Mouse (Mus musculus): ENCODE results near the gene Slc22a13. TPM values are rescaled to one million over a fixed set of nuclear protein-coding genes. Genes with fewer than 3 reads are reported as not detected.

Gene Slc22a13
- polyA plus RNA-seq (2016; fragmentation: Nextera tagmentation; extraction: Ambion mirVana): not detected in 2 replicates

DNA sequence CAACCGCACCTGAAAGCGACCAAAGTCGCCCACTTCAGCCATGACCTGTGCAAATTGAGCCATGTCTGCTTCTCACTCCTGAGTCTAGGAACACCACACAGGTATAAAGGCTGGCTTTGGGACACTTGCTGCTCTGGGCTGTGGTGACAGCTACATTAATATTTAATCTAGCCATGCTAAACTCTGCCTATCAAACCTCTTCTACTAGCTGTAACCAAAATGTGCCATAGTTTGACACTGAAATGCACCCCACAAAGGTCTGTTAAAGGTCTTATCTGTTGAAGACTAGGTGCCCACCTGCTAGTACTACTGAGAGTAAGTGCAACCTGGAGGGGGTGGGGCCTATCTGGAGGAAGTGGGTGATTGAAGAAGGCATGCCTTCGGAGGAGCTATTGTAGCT is at the start of gene Slc22a13:
Gene Slc22a13 (minus strand): TSS at position 101 of the 400 bp plus-strand sequence.
- no peaks in the 10 kb centered on the region for H3K4me1 ChIP-seq
- H3K27ac ChIP-seq (replicated peaks): no peak within 1 kb of the TSS
- no peaks in the 10 kb centered on the region for H3K36me3 ChIP-seq
- DNase-seq (ENCODE audit: low spot score): no peak
- H3K27me3 ChIP-seq (ENCODE audit: low read depth, poor library complexity, severe bottlenecking): no peaks in the 10 kb centered on the region
- 95% methylated on average over 4 of the region's 4 CpGs for WGBS
- peaks cover 13% of the 10 kb centered on the region; the same call in 1 of the 2 replicates for H3K9me3 ChIP-seq (replicated peaks)
- H3K4me3 ChIP-seq: no peak within 1 kb of the TSS

DNA sequence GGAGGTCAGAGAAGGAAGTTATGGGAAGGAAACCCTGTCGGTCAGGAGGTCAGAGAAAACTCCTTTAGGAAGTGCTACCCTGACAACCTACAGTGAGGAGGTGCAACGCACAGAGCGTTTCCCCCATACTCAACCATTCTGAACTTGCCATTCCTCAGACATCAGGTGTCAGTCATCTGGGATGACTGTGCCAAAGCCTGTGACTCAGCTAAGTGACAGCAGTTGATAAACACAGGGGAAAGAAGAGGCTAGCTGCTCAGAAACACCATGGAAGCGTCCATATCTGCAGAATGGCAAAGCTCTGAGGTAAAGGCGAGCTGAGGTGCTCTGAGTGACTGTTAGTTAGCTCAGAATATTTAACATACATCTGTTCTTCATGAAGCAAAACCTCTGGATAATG is 49.2 kb upstream of the Slc22a13 start:
- DNase-seq (ENCODE audit: low spot score): no peak
- Histone ChIP-seq H3K9me3 (replicated peaks) (no peaks in the 10 kb centered on the region), H3K36me3 (peaks cover 93% of the 10 kb centered on the region), H3K4me1 (no peaks in the 10 kb centered on the region), H3K27me3 (ENCODE audit: low read depth, poor library complexity, severe bottlenecking) (no peaks in the 10 kb centered on the region), H3K4me3 (no peak overlapping the region), H3K27ac (replicated peaks) (no peak overlapping the region)
- WGBS: 87% methylated on average over 5 of the region's 5 CpGs

GRCm38 (mm10) chr9:119256161-119256560 is 47.3 kb upstream of the Slc22a13 start:
- Histone ChIP-seq H3K27me3 (ENCODE audit: low read depth, poor library complexity, severe bottlenecking) (no peaks in the 10 kb centered on the region), H3K4me3 (no peak overlapping the region), H3K4me1 (no peaks in the 10 kb centered on the region), H3K27ac (replicated peaks) (no peak overlapping the region), H3K9me3 (replicated peaks) (no peaks in the 10 kb centered on the region), H3K36me3 (peaks cover 91% of the 10 kb centered on the region)
- no peak for DNase-seq (ENCODE audit: low spot score)
- 97% methylated on average over 12 of the region's 12 CpGs for WGBS

GRCm38 (mm10) chr9:119255096-119255495 is 46.2 kb upstream of the Slc22a13 start:
- Histone ChIP-seq H3K36me3 (peaks cover 95% of the 10 kb centered on the region), H3K9me3 (replicated peaks) (no peaks in the 10 kb centered on the region), H3K27ac (replicated peaks) (no peak overlapping the region), H3K27me3 (ENCODE audit: low read depth, poor library complexity, severe bottlenecking) (no peaks in the 10 kb centered on the region), H3K4me1 (no peaks in the 10 kb centered on the region), H3K4me3 (no peak overlapping the region)
- no peak for DNase-seq (ENCODE audit: low spot score)
- WGBS: 98% methylated on average over 1 of the region's 1 CpGs

DNA sequence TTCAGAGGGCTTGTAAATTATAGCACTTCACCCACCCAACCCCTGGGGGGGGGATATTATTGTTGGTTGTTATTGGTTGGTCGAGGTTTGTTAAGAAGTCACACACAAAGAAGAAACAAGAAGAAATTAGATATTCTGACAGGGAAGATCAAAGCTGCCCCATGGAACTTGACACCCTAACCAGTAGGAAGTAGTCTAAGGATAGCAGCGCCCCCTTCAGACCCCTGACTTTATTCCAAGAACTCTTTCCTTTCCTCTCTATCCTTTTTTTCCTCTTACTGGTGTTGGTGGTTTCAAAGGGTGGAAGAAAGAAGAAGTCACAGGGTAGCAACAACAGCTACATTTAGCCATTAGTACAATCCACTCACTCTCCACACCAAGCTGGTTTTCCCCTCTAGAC is 45.3 kb upstream of the Slc22a13 start:
- no peaks in the 10 kb centered on the region for H3K9me3 ChIP-seq (replicated peaks)
- no peaks in the 10 kb centered on the region for H3K4me1 ChIP-seq
- H3K27me3 ChIP-seq (ENCODE audit: low read depth, poor library complexity, severe bottlenecking): no peaks in the 10 kb centered on the region
- no peak overlapping the region for H3K27ac ChIP-seq (replicated peaks)
- no peak overlapping the region for H3K4me3 ChIP-seq
- whole genome bisulfite sequencing: 87% methylated on average over 2 of the region's 2 CpGs
- no peak for DNase-seq (ENCODE audit: low spot score)
- peaks cover 95% of the 10 kb centered on the region for H3K36me3 ChIP-seq

DNA sequence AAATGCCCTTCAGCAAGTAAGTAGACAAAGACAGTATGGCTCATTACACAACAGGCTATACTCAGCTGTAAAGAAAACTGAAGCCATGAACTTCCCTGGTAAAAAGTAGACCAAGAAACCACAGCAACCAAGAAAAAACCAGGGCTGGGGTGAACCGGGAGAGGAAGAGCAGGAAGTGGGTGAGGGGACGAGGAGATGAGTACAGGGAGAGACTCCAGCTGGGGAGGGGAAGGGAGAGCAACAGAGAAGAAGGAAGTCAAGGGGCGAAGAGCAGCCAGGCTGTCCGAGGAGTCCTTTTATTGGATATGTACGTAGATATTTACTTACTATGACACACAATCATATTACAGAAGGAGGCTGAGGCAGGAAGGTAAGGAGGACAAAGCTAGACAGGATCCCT is 39.1 kb upstream of the Slc22a13 start:
- H3K9me3 ChIP-seq (replicated peaks): no peaks in the 10 kb centered on the region
- no peaks in the 10 kb centered on the region for H3K27me3 ChIP-seq (ENCODE audit: low read depth, poor library complexity, severe bottlenecking)
- no peak overlapping the region for H3K27ac ChIP-seq (replicated peaks)
- no peak for DNase-seq (ENCODE audit: low spot score)
- H3K36me3 ChIP-seq: peaks cover 89% of the 10 kb centered on the region
- 86% methylated on average over 5 of the region's 5 CpGs for WGBS
- no peaks in the 10 kb centered on the region for H3K4me1 ChIP-seq
- no peak overlapping the region for H3K4me3 ChIP-seq

DNA sequence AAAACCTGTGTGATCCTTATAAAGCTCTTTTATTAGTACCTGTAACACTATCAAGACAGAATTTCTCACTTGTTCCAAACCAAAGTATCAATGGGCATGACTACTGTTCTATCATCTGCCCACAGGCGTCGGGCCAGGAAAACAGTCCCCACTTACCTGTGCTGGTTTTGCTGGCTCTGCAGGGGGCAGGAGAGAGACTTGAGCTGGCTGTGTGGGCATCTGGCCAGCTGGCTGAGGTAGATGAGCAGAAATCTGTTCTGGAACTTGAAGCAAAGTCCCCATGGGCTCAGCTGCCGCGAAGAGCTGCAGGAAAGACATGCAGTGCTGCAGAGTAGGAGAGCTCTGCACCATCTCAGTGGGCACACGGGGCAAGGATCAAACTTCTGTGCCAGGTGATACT is 37.9 kb upstream of the Slc22a13 start:
- 92% methylated on average over 5 of the region's 5 CpGs for WGBS
- Histone ChIP-seq H3K4me1 (no peaks in the 10 kb centered on the region), H3K27me3 (ENCODE audit: low read depth, poor library complexity, severe bottlenecking) (no peaks in the 10 kb centered on the region), H3K4me3 (no peak overlapping the region), H3K27ac (replicated peaks) (no peak overlapping the region), H3K9me3 (replicated peaks) (no peaks in the 10 kb centered on the region), H3K36me3 (peaks cover 93% of the 10 kb centered on the region)
- no peak for DNase-seq (ENCODE audit: low spot score)

GRCm38 (mm10) chr9:119243981-119244380 is 35.1 kb upstream of the Slc22a13 start:
- Histone ChIP-seq H3K36me3 (peaks cover 93% of the 10 kb centered on the region), H3K27ac (replicated peaks) (no peak overlapping the region), H3K27me3 (ENCODE audit: low read depth, poor library complexity, severe bottlenecking) (no peaks in the 10 kb centered on the region), H3K9me3 (replicated peaks) (no peaks in the 10 kb centered on the region), H3K4me1 (no peaks in the 10 kb centered on the region), H3K4me3 (no peak overlapping the region)
- no peak for DNase-seq (ENCODE audit: low spot score)
- WGBS: 92% methylated on average over 3 of the region's 3 CpGs

DNA sequence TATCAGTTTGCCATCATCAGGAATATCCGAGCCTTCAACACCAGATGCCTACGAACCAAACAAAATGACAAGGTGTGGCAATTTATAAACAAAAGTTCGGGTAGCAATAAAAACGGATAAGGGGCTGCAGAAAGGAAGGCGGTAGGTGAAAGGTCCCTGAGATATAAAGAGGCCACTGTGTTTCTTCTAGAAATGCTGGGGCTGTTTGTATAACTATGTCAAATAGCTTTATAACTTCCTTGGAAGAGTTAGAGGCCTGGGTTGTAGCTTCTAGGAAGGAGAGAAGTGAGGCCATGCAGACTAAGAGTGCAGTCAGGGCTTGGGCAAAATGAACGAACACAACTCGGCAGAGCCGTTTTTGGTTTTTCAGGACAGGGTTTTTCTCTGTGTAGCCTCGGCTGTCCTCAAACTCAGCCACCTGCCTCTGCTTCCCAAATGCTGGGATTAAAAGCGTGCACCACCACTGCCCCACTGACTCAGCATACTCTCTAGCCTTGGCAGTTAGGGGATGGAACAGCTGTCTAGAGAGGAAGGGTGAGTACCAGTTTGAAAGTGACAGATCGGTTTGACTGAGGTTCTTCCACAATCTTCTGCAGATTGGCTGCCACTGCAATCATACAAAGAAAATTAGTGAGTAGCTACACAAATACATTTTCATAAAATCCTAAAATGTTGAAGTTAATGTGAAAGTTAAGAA is 32.4 kb upstream of the Slc22a13 start:
- no peak for DNase-seq (ENCODE audit: low spot score)
- H3K9me3 ChIP-seq (replicated peaks): no peaks in the 10 kb centered on the region
- H3K27ac ChIP-seq (replicated peaks): no peak overlapping the region
- H3K36me3 ChIP-seq: peaks cover 78% of the 10 kb centered on the region
- no peaks in the 10 kb centered on the region for H3K4me1 ChIP-seq
- 92% methylated on average over 11 of the region's 11 CpGs for WGBS
- H3K27me3 ChIP-seq (ENCODE audit: low read depth, poor library complexity, severe bottlenecking): no peaks in the 10 kb centered on the region
- no peak overlapping the region for H3K4me3 ChIP-seq

- H3K4me1 ChIP-seq: no peaks in the 10 kb centered on the region
These were observed 31.5 kb upstream of the Slc22a13 start for GRCm38 (mm10) chr9:119240286-119240997.

DNA sequence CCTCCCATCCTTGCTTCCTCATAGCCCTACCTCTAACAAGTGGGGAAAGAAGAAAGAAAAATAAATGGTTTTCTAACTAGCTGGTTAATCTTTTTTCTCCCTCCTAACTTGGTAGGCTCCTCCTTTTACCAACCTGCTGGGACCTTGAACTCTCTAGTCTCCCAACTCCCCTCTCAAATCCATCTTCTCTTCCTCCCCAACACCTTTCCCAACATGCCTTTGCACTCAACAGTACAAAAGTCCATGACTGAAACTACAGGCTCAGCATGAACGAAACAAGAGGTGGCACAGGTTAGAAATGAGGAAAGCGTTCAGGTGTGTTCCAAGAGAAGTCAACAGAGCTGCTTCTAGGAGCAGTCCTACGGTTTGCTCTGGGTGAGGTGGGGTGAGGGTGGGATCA is 30.4 kb upstream of the Slc22a13 start:
- H3K4me1 ChIP-seq: no peaks in the 10 kb centered on the region
- no peak overlapping the region for H3K4me3 ChIP-seq
- no peaks in the 10 kb centered on the region for H3K27me3 ChIP-seq (ENCODE audit: low read depth, poor library complexity, severe bottlenecking)
- no peak overlapping the region for H3K27ac ChIP-seq (replicated peaks)
- no peaks in the 10 kb centered on the region for H3K9me3 ChIP-seq (replicated peaks)
- H3K36me3 ChIP-seq: peaks cover 60% of the 10 kb centered on the region
- DNase-seq (ENCODE audit: low spot score): no peak
- 91% methylated on average over 3 of the region's 3 CpGs for WGBS

More at GRCm38 (mm10) chr9:119240286-119240997, 31.5 kb upstream of the Slc22a13 start:
- no peak for DNase-seq (ENCODE audit: low spot score)
- Histone ChIP-seq H3K4me3 (no peak overlapping the region), H3K36me3 (peaks cover 70% of the 10 kb centered on the region), H3K9me3 (replicated peaks) (no peaks in the 10 kb centered on the region), H3K27me3 (ENCODE audit: low read depth, poor library complexity, severe bottlenecking) (no peaks in the 10 kb centered on the region), H3K27ac (replicated peaks) (no peak overlapping the region)
- 91% methylated on average over 10 of the region's 10 CpGs for WGBS

GRCm38 (mm10) chr9:119238796-119239195 is 29.9 kb upstream of the Slc22a13 start:
- H3K27me3 ChIP-seq (ENCODE audit: low read depth, poor library complexity, severe bottlenecking): no peaks in the 10 kb centered on the region
- no peak overlapping the region for H3K4me3 ChIP-seq
- H3K27ac ChIP-seq (replicated peaks): no peak overlapping the region
- WGBS: 90% methylated on average over 4 of the region's 4 CpGs
- H3K4me1 ChIP-seq: no peaks in the 10 kb centered on the region
- peaks cover 55% of the 10 kb centered on the region for H3K36me3 ChIP-seq
- H3K9me3 ChIP-seq (replicated peaks): no peaks in the 10 kb centered on the region
- no peak for DNase-seq (ENCODE audit: low spot score)

- 94% methylated on average over 7 of the region's 7 CpGs for WGBS
- Histone ChIP-seq H3K27ac (replicated peaks) (no peak overlapping the region), H3K27me3 (ENCODE audit: low read depth, poor library complexity, severe bottlenecking) (no peaks in the 10 kb centered on the region), H3K9me3 (replicated peaks) (no peaks in the 10 kb centered on the region), H3K36me3 (peaks cover 3% of the 10 kb centered on the region), H3K4me3 (no peak overlapping the region), H3K4me1 (no peaks in the 10 kb centered on the region)
- DNase-seq (ENCODE audit: low spot score): no peak
These were observed 22.7 kb upstream of the Slc22a13 start for GRCm38 (mm10) chr9:119231552-119231951.
